Mouse (Mus musculus) naive thymus-derived CD4-positive, alpha-beta T cell, adult 2 months (primary cell): ENCODE measurements around the gene Erf.

ENCODE experiments used
- DNase-seq: peaks from one replicate; pipeline ENCODE4 v3.0.0-alpha.2; 2011; ENCODE audit warnings: low read depth

Gene Erf

DNA sequence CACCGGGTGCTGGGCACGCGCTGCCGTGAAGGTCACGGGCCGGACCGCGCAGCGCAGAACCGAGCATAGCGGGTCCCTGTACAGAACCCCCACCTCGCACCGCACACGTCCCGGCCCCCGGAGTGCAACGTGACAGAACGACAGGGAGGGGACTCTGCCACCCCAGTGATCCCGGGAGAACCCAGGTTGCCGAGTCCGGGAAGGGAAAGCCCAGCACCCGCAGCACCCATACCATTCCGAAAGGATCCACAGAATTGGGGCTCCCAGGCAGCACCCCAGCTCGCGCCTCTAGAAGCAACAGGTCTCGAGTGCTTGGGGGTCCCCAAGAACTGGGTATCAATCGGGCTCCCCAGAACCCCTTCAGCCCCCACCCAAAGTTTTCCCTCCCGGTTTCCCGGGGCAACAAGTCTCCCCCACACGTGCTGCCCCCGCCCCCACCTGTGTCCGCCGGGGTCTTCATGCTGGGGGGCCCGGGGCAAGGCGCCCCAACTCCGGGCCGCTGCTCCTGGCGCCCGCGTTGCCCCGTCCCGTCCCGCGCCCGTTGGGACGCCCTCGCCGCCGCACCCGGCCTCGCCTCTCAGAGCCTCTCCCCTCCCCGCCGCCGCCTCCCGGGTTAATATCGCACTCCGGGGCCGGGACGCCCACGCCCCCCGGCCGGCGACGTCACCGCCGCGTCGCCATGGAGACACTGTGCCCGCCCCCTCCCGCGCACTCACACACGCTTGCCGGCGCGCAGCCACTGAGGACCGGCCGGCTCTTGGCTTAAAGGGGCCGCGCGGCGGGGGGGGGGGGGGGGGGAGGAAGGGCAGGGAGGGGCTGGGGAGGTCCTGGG is at the start of gene Erf:
Erf (minus strand) TSS at position 621 of the 832 bp plus-strand sequence.
- DNase-seq, result peak; percentile 97

DNA sequence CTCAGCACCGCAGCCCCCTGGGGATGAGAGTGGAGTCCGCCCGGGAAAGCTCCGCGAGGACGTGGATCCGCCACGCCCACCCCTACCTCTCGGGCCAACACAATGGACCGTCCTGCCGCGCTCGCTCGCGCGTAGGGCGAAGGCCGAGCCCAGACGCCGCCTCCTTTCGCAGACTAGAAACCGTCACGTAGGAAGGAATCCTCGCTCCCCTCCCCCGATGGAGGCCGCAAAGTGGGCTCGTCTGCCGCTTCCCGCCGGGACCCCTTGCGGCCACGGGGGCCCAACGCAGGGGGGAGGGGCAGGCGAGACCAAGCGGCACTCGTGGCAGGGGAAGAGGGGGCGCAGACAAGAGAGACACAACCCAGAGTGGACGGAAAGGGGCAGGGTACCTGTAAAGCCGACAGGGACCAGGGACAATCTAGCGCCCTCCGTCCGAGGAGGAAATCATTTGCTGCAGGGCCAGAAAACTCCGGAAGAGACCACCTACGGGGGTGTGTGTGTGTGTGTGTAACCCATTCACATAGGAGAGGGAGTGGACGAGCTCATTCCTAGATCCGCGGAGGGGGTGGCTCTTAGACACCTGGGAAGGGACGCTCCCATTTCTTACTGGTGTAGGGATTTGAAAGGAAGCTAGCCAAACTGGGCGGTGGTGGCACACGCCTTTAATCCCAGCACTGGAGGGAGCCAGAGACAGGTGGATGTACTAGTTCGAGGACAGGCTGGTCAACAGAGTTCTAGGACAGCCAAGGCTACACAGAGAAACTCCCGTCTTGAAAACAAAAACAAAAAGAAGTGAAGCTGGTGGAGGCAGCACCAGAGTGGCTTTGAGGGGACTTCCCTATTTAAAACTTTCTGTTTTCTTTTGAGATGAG is 47.1 kb upstream of the Erf start, which contains the start of gene Pafah1b3:
Pafah1b3 (minus strand) TSS at position 533 of the 872 bp plus-strand sequence.
- DNase-seq, result peak; percentile 65

DNA sequence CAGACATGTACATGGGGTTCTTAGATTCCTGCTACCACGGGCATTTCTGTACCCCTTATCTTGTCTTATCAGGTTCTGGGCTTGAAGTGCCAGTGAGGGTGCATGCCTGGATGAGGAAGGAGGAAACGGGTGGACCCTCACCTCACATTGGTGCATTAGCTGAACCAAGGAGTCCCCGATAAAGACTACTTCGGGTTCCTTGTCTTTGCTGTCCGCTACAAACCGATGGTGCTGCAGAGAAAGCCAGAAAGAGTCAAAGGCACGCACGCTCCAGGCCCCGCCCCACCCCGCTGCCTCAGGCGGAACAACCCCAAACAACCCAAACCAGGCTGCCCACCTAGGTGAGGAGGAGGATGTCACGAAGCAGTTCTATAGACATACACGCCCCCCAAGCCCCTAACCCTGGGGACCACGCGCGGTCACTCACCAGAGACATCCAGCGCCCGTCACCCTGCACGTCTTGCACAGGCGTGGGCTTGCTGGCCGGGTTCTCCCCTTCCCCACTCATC is 46.4 kb upstream of the Erf start:
- peak; percentile 60 for DNase-seq

DNA sequence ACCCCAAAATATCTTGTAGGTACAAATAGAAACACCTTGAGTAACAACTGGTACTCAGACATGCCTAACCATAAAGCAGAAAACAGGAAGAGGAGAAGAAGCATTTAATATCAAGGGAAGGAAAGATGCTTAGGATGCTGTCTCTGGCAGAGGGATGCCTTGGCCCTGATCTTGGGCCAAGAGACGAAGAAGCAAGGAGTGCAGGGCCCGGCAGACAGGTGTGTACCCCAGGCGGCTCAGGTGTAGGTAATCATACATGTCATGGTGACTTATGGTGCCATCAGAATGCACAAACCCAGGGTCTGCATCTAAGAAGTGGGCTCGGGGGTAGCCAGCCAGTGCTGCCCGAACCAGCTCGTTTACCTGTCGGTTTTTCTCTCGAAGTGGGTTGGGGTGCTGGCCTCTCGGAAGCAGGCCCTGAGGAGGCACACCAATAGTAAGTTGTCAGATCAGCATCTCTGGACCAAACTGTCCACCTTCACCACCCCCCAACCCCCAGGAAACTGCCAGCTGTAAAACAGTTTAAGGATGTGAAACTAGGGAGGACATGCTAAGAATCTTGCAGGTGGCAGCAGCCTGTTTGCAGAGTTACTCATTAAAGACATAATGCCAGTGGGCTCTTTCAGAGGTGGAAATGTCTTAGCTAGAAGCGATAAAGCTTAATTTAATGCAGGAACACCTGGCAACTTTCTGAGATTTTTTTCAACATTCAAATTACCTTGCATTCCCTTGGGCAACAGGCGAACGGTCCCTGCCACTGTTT is 44.6 kb upstream of the Erf start:
- DNase-seq, result no peak

DNA sequence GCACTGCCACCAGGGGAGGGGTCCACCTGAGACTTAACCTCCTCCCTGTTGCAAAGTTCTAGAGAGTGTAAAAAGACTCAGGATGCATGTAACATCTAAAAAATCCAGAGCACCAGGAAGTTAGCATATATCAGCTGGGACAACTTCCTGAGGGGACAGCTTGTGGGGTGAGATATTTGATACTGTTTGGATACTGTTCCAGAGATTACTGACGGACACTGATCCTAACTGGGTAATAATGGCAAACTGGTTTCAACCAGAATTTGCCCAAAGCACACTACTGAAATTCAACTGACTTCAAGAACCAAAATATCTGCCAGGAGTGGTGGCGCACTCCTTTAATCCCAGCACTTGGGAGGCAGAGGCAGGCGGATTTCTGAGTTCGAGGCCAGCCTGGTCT is 43.9 kb upstream of the Erf start:
- no peak for DNase-seq

DNA sequence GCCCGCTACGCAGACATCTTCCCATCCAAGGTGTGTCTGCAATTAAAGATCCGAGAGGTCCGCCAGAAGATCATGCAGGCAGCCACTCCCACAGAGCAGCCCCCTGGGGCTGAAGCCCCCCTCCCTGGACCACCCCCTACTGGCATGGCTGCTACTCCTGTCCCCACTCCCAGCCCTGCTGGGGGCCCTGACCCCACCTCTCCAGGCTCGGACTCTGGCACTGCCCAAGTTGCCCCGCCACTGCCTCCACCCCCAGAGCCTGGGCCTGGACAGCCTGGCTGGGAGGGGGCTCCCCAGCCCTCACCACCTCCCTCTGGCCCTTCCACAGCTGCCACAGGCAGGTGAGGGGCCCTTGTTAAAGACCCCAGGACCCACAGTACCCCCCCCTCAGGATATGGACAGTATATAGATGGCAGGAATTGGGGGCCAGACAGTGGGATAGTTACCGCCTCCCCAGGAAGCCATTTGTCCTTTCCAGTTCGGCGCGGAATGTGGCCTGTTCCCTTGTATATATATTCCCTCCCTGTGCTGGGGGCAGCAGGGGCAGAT is 42.7 kb upstream of the Erf start:
- no peak for DNase-seq

DNA sequence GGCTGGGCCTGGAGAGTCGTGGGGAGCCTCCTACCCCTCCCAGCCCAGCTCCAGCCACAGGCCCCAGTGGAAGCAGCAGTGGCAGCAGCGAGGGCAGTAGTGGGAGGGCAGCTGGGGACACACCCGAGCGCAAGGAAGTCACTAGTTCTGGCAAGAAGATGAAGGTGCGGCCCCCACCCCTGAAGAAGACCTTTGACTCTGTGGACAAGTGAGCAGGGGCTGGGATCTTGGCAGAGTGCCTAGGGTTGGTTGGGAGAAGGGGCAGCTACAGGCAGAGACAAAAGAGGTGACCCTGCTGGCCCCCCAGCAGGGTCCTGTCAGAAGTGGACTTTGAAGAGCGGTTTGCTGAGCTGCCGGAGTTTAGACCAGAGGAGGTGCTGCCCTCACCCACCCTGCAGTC is 41.5 kb upstream of the Erf start:
- DNase-seq, result no peak

DNA sequence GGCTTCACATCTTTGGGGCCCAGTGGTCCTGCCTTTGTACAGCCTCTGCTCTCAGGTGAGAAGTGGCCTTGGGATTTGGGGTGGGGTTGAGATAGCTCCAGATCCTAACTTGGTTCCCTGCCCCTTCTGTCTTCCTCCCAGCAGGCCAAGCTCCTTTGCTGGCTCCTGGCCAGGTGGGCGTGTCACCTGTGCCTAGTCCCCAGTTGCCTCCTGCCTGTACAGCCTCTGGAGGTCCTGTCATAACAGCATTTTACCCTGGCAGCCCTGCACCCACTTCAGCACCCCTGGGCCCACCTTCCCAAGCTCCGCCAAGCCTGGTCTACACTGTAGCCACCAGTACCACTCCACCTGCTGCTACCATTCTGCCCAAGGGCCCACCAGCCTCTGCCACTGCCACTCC is 40.4 kb upstream of the Erf start:
- no peak for DNase-seq

DNA sequence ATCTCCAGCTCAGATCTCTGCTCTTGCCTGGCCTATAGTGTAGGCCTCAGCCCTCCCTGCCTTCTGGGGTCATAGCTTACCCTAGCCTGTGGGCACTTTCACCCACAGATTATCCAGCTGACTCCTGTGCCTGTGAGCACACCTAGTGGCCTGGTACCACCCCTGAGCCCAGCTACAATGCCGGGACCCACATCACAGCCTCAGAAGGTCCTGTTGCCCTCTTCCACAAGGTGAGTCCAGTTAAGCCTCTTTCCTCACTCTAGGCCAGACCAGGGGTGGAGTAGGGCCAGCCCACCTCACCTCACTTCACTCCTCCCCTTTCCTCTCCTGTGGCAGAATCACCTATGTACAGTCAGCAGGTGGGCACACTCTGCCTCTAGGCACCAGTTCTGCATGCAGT is 39.9 kb upstream of the Erf start:
- DNase-seq, result no peak

DNA sequence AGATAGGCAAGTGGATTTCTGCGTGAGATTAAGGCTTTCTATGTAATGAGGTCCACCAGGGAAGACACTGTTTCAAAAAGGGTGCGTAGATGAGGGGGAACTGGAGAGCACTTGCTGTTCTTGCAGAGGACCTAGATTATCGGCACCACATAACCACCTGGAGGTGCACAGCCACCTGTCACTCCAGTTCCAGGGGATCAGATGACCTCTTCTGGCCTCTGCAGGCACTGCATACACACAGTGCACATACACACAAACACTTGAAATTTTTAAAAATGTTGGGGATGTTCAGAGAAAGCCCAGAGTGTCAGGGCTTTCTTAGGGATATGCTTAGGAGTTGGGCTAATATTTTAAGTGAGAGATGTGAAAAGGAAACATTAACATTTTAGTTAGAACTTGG is 39.4 kb upstream of the Erf start:
- no peak for DNase-seq

DNA sequence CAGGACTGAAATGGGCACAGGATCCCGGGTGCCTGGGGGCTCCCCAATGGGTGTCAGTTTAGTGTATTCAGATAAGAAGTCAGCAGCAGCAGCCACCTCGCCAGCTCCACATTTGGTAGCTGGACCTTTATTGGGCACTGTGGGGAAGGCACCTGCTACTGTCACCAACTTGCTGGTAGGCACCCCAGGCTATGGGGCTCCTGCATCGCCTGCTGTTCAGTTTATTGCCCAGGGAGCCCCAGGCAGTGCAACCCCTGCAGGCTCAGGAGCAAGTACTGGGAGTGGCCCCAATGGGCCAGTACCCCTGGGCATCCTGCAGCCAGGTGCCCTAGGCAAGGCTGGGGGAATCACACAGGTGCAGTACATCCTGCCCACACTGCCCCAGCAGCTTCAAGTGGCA is 38.2 kb upstream of the Erf start:
- DNase-seq, result no peak

DNA sequence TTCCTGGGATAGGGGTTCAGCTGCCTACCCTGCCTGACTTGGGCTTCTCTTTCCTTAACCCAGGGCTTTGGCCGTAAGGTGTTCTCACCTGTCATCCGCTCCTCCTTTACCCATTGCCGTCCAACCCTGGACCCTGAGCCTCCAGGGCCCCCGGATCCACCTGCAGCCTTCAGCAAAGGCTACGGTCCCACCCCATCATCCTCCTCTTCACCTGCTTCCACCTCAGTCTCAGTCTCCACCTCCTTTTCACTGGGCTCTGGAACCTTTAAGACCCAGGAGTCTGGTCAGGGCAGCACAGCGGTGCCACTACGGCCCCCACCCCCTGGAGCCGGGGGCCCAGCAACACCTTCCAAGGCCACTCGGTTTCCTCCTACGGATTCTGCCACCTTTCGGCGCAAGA is 37.5 kb upstream of the Erf start:
- no peak for DNase-seq

DNA sequence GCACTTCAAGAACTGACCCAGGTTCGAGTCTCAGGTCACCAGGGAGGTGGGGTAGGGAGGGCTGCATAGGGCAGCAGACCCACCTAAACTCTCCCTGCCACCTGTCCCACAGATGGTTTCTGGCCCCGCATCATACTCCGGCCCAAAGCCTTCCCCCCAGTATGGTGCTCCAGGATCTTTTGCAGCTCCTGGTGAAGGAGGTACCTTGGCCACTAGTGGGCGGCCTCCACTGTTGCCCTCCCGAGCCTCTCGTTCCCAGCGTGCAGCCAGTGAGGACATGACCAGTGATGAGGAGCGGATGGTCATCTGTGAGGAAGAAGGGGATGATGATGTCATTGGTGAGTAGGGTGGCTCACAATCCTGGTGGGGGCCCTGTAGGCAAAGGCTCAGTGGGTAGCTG is 36.4 kb upstream of the Erf start:
- no peak for DNase-seq

DNA sequence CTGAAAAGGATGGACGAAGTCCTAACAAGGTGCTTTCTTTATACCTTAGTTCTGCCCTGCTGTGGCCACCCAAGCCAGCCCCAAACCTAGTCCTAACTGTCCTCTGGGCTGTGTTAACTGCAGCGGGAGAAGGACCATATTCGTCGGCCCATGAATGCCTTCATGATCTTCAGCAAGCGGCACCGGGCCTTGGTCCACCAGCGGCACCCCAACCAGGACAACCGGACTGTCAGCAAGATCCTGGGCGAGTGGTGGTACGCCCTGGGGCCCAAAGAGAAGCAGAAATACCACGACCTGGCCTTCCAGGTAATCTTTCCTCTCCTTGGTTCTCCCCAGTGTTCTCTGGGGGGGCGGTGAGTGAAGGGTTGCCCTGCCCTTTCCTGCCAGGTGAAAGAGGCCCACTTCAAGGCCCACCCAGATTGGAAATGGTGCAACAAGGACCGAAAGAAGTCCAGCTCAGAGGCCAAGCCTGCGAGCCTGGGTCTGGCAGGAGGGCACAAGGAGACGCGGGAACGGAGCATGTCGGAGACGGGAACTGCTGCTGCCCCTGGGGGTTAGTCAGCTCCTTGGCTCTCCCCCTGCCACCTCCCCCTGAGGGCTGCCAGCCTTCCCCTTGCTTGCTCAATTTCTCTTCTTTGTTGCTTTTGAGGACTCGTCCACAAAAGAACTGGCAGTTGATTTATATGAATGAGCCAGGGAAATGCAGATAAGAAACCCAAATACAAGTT is 35.1 kb upstream of the Erf start:
- no peak for DNase-seq

DNA sequence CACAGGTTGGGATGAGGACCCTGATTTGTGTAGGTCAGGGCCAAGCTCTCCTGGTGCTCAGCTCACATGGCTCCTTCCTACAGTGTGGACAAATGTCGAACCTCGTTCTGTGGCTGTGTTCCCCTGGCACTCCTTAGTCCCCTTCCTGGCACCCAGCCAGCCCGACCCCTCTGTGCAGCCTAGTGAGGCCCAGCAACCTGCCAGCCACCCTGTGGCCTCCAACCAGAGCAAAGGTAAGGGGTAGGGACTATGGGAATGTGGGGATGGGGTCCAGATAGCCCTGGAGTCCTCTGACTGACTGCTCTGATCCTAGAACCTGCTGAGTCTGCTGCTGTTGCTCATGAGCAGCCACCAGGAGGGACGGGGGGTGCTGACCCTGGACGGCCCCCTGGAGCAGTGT is 34.2 kb upstream of the Erf start:
- no peak for DNase-seq

DNA sequence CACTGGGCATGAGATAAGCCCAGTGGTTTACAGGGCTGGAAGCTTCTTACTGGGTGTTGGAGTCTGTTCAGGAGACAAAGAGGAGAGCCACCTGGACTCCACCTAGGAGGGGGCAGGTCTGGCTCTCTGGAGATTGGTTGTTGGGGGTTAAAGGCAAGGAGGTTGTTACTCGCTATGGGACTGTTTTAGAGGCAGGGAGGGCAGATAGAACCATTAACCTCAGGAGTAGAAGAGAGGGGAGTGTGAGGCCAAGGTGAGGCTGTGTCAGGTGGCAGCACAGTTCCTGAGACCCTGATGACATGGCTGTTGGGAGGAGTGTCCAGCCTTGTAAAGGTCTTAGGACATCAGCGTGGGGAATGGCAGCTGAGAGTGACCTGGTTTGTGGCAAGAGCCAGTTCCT is 33.6 kb upstream of the Erf start:
- DNase-seq, result no peak

DNA sequence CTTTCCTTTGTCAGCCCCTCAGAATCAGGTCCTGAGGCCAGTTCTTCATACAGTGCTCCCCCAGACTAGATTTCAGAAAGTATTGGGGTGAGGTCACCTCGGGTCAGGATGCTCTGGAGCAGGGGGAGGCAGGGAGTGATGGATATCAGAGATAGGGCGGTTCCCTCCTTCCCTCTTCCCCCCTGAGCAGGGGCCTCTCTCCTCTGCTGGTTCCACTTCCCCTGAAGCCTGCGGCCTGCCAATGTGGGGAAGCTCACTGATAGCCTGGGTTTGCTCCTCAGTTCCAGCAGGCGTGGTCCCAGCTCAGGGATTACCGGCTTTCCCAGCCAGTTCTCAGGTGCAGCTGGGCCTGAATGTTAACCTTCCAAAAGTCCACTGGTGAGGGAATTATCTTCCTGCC is 33.1 kb upstream of the Erf start:
- DNase-seq, result no peak

DNA sequence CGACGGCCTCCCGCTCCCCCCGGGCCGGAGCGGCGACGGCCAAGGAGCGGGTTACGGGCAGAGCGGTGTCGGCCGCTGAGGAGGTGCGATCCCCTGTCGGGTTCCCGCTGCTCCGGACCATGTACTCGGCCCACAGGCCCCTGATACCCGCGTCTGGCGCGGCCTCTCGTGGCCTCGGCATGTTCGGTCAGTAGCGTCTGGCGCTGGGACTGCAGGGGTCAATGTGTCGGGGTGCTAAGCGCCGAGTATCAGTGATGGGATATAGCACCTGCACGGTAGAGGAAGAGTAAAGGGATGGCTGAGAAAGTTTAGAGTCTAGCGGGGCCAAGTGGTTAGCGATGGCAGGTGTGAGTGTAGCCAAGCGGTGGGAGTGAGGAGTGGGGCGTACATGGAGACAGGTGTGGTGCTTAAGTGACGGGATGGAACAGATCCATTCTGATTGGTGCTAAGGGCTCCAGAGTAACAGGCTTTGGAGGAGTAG is 32.2 kb upstream of the Erf start:
- peak; percentile 64 for DNase-seq

DNA sequence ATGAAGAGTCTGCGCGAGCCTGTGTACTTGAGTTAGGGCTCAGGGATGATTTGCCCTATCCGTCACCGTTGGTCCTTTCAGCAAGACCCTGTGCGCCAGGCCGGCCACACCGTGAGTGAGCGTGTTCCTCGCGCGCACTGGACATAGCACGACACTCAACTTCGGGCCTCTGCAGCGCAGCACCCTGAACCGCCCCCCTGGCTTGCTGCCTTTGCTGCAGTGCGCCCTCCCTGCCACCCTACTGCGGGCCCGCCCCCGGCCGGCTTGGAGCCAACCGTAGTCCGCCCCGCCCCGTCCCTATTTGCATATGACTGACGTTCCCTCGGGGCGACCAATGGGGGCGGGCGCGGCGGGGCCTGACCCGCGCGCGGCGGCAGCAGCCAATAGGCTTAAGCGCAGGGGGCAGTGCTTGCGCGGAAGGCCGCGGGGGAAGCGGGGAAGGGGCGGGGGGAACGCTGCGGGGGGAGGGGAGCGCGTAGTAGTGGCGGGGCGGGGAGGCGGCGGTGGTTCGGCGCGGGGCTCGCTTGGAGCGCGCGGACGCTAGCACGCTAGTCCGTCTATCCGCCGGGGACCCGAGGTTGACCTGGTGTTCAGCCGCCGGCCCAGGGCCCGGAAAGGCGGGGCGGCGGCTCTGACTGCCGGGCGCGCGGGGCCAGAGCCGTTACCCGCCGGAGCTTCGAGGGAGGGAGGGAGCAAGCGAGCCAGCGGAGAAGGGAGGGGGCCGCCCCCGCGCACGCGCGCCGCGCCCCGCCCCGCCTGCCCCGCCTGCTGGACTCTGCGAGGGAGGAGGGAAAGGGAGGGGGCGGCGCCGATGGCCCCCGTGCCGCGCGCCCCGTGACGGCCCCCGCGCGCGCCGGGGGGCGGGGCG is 31.4 kb upstream of the Erf start:
- peak; percentile 98 for DNase-seq

DNA sequence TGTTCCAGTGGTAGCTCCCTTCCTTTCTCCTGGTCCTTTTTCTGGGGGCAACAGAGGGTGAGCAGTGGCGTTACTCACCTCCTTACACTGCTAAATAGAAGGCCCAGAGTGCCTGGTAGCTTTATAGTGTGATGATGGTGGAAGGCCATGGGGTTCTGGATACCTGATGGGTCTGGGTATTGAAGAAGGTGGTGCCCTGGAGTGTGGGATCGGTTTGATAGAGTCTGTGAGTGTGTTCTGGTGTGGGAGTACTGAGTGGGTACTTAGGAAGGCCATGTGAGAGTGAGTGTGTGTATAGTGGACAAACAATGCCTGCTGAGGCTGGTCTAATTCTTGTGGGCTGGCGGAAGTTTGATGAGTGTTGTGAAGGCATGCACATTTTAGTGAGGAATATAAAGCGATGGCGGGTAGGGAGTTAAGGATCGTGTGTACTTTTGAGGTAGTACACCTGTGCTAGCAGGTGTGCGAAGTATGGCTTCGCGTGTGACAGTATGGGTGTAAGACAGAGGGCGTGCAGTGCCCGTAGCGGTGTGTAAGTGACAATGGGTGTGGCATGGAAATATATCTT is 30.7 kb upstream of the Erf start:
- no peak for DNase-seq
